Mouse (Mus musculus): ENCODE data around the gene Nup160. TPM values are rescaled to one million over a fixed set of nuclear protein-coding genes. Genes with fewer than 3 reads are reported as not detected.
A peak's percentile ranks its signal among the peaks of the same experiment; 100 is the strongest.

The Nup160 gene
- polyA plus RNA-seq, 1 experiment from 2014 or later = 35.1 TPM

DNA sequence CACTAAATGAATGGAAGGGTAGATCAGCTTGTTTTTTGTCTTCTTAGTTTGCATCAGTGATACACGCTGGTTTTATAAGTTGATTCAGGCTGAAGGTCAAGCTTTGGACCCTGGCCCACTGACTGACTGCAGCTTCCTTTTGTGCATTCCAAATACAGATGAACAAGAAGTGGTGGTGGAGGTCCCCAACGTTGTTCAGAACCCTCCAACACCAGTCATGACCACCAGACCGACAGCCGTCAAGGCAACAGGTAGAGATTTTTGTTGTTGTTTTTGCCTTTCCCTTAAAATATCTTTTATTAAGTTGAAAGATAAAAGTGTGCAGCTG lies 69.5 kb downstream of the Nup160 start:
- peaks cover 41% of the 10 kb centered on the region for H3K4me1 ChIP-seq (replicated peaks)
- no peak for DNase-seq

GRCm38 (mm10) chr2:90747131-90747530 lies 70.1 kb downstream of the Nup160 start:
- Histone ChIP-seq H3K27ac (no peak overlapping the region), H3K36me3 (peaks cover 48% of the 10 kb centered on the region), H3K9me3 (replicated peaks) (no peaks in the 10 kb centered on the region), H3K4me3 (replicated peaks) (peak overlapping the region; percentile 87), H3K4me1 (replicated peaks) (peaks cover 41% of the 10 kb centered on the region), H3K4me2 (peak overlapping the region; percentile 77), H3K9ac (peak overlapping the region; percentile 96), H3K27me3 (no peaks in the 10 kb centered on the region)
- WGBS (ENCODE audit: insufficient replicate concordance) = 74% methylated on average over 10 of the region's 10 CpGs
- DNase-seq (no peak), ATAC-seq (ENCODE audit: low read depth) (no peak)

More for the DNA sequence above, 69.5 kb downstream of the Nup160 start:
- Histone ChIP-seq H3K9ac (peak overlapping the region; percentile 96), H3K4me2 (peak overlapping the region; percentile 77), H3K36me3 (peaks cover 42% of the 10 kb centered on the region), H3K27ac (peak overlapping the region; percentile 93), H3K4me3 (replicated peaks) (peak overlapping the region; percentile 87), H3K27me3 (no peaks in the 10 kb centered on the region), H3K9me3 (replicated peaks) (no peaks in the 10 kb centered on the region)
- 7% methylated on average over 4 of the region's 4 CpGs for WGBS (ENCODE audit: insufficient replicate concordance)
- no peak for ATAC-seq (ENCODE audit: low read depth)

GRCm38 (mm10) chr2:90749676-90750459 lies 72.9 kb downstream of the Nup160 start:
- Histone ChIP-seq H3K9me3 (replicated peaks) (no peaks in the 10 kb centered on the region), H3K9ac (no peak overlapping the region), H3K27ac (no peak overlapping the region), H3K4me1 (replicated peaks) (peaks cover 34% of the 10 kb centered on the region), H3K4me3 (replicated peaks) (no peak overlapping the region), H3K36me3 (peaks cover 74% of the 10 kb centered on the region), H3K4me2 (no peak overlapping the region), H3K27me3 (no peaks in the 10 kb centered on the region)
- WGBS (ENCODE audit: insufficient replicate concordance) = 65% methylated on average over 6 of the region's 6 CpGs
- DNase-seq = no peak
- no peak for ATAC-seq (ENCODE audit: low read depth)

DNA sequence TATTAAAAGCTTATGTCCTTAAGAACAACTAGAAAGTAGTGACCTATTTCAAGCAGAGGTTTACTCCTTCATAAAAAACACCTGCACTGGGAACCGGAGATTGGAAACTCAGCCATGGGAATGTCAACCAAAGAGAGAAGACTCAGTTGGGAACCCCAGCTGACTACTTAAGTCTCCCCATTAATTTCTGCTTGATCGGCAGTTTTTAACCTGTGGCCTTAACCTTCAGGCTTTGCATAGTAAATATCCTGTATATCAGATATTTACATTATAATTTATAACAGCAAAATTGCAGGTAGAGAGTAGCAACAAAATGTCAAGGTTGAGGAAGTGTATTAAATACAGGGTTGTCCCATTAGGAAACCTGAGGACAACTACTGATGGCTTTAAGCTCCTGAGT lies 76.5 kb downstream of the Nup160 start:
- no peak overlapping the region for H3K27ac ChIP-seq
- H3K27me3 ChIP-seq = no peaks in the 10 kb centered on the region
- WGBS (ENCODE audit: insufficient replicate concordance) = 89% methylated on average over 2 of the region's 2 CpGs
- ATAC-seq (ENCODE audit: low read depth) (no peak), DNase-seq (no peak)
- peaks cover 93% of the 10 kb centered on the region for H3K36me3 ChIP-seq
- H3K9ac ChIP-seq = no peak overlapping the region
- H3K4me2 ChIP-seq = no peak overlapping the region
- H3K4me1 ChIP-seq (replicated peaks) = peaks cover 16% of the 10 kb centered on the region
- no peaks in the 10 kb centered on the region for H3K9me3 ChIP-seq (replicated peaks)
- no peak overlapping the region for H3K4me3 ChIP-seq (replicated peaks)

DNA sequence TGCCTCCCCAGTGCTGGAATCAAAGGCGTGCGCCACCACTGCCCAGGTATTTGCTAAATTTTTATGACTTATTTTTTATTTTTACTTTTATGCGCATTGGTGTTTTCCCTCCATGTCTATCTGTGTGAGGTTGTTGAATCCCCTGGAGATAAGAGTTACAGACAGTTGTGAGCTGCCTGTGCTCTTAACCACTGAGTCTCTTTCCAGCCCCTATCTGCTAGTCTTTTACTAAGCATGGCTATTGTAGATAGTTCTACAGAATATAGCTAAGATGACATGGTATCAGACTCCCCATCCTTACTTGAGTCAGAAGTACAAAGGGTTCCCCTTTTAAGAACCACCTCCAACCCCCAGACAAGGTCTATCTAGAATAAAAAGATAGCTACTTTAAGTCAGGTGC lies 77.2 kb downstream of the Nup160 start:
- ATAC-seq (ENCODE audit: low read depth) = no peak
- Histone ChIP-seq H3K9ac (no peak overlapping the region), H3K4me1 (replicated peaks) (peaks cover 10% of the 10 kb centered on the region), H3K4me2 (no peak overlapping the region), H3K27me3 (no peaks in the 10 kb centered on the region), H3K9me3 (replicated peaks) (no peaks in the 10 kb centered on the region), H3K36me3 (peaks cover 93% of the 10 kb centered on the region), H3K27ac (no peak overlapping the region), H3K4me3 (replicated peaks) (no peak overlapping the region)
- no peak for DNase-seq
- 79% methylated on average over 3 of the region's 3 CpGs for WGBS (ENCODE audit: insufficient replicate concordance)

- WGBS (ENCODE audit: insufficient replicate concordance) = 80% methylated on average over 3 of the region's 3 CpGs
- H3K9me3 ChIP-seq (replicated peaks) = no peaks in the 10 kb centered on the region
These were observed 88.1 kb downstream of the Nup160 start for GRCm38 (mm10) chr2:90765123-90765522.

DNA sequence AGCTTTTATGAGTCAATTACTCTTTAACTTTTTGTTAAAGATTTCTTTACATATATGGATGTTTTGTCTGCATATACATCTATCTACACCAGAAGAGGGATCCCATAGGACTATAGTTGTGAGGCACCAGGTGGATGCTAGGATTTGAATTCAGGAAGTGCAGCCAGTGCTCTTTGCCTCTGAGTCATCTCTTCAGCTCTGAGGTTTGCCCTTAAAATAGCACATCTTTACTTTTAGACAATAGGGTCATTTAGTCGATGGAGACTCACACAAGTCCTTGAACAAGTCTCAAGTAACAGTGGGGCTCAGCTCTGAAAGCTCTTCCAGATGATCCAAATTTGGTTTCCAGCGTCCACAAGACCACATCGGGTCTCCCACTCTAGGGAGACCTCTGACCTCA lies 104.3 kb downstream of the Nup160 start:
- ATAC-seq (ENCODE audit: low read depth) (no peak), DNase-seq (no peak)
- H3K4me3 ChIP-seq (replicated peaks) = no peak overlapping the region
- H3K36me3 ChIP-seq = peaks cover 48% of the 10 kb centered on the region
- H3K9ac ChIP-seq = no peak overlapping the region
- no peaks in the 10 kb centered on the region for H3K9me3 ChIP-seq (replicated peaks)
- H3K4me1 ChIP-seq (replicated peaks) = peaks cover 12% of the 10 kb centered on the region
- H3K27me3 ChIP-seq = peaks cover 29% of the 10 kb centered on the region
- H3K27ac ChIP-seq = no peak overlapping the region
- H3K4me2 ChIP-seq = no peak overlapping the region
- WGBS (ENCODE audit: insufficient replicate concordance) = 50% methylated on average over 3 of the region's 3 CpGs

More at GRCm38 (mm10) chr2:90765123-90765522, 88.1 kb downstream of the Nup160 start:
- Histone ChIP-seq H3K4me3 (replicated peaks) (no peak overlapping the region), H3K27ac (no peak overlapping the region), H3K36me3 (peaks cover 92% of the 10 kb centered on the region), H3K4me2 (no peak overlapping the region), H3K27me3 (no peaks in the 10 kb centered on the region), H3K9ac (no peak overlapping the region), H3K4me1 (replicated peaks) (no peaks in the 10 kb centered on the region)
- DNase-seq (no peak), ATAC-seq (ENCODE audit: low read depth) (no peak)

DNA sequence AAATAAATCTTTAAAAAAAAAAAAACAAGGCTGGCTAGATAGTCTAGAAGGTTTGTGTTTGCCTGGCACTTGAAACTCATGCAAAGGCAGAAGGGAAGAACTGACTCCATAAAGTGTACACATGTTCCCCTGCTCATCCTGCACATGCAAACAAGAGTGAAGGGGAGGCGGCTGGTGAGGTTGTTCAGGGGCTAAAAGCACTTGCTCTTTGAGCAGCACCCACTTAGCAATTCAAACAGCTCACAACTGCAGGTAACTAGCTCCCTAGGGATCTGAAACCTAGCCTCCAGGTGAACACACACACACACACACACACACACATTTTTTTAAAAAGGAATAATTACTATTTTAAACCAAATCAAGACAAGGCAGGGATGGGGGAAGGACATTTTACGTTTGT lies 104.9 kb downstream of the Nup160 start:
- Histone ChIP-seq H3K4me2 (no peak overlapping the region), H3K9ac (no peak overlapping the region), H3K27me3 (peaks cover 29% of the 10 kb centered on the region), H3K4me1 (replicated peaks) (peaks cover 12% of the 10 kb centered on the region), H3K9me3 (replicated peaks) (no peaks in the 10 kb centered on the region), H3K36me3 (peaks cover 42% of the 10 kb centered on the region), H3K4me3 (replicated peaks) (no peak overlapping the region), H3K27ac (no peak overlapping the region)
- 46% methylated on average over 2 of the region's 2 CpGs for WGBS (ENCODE audit: insufficient replicate concordance)
- ATAC-seq (ENCODE audit: low read depth) = no peak
- no peak for DNase-seq

DNA sequence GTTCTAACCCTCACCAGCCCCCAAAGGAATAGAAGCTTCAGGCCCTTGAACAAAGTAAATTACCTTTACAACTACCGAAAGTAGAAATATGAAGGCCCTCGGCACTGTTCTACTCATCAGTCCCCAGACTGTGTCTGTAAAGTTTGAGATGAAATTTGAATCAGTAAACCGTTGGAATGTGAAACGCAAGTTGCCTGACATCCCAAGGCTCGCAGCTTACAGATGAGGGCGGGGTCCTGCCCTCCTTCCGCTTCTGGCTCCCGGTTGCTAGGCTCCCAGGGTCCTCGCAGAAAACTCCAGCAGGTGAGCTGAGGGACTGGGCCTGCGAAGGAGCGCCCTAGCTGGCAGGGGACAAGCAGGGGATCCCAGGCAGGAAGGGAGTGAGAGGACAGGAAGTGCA lies 105.4 kb downstream of the Nup160 start, which contains the start of gene Agbl2:
TSS of gene Agbl2 (plus strand) at position 270 of the 400 bp plus-strand sequence.
- Histone ChIP-seq H3K9ac (no peak within 1 kb of the TSS), H3K27ac (no peak within 1 kb of the TSS), H3K4me3 (replicated peaks) (peak within 1 kb of the TSS; percentile 48), H3K36me3 (peaks cover 38% of the 10 kb centered on the region), H3K4me2 (peak within 1 kb of the TSS; percentile 60), H3K4me1 (replicated peaks) (peaks cover 12% of the 10 kb centered on the region), H3K27me3 (peaks cover 29% of the 10 kb centered on the region), H3K9me3 (replicated peaks) (no peaks in the 10 kb centered on the region)
- ATAC-seq (ENCODE audit: low read depth) (peak; percentile 26; the same call in 1 of the 2 replicates), DNase-seq (no peak)
- WGBS (ENCODE audit: insufficient replicate concordance) = 6% methylated on average over 11 of the region's 11 CpGs

- peak overlapping the region; percentile 60 for H3K4me2 ChIP-seq
- peak overlapping the region; percentile 48 for H3K4me3 ChIP-seq (replicated peaks)
- H3K36me3 ChIP-seq = peaks cover 32% of the 10 kb centered on the region
- H3K9ac ChIP-seq = no peak overlapping the region
- peaks cover 29% of the 10 kb centered on the region for H3K27me3 ChIP-seq
- WGBS (ENCODE audit: insufficient replicate concordance) = 3% methylated on average over 28 of the region's 29 CpGs
- H3K4me1 ChIP-seq (replicated peaks) = peaks cover 12% of the 10 kb centered on the region
- no peak overlapping the region for H3K27ac ChIP-seq
- DNase-seq (no peak), ATAC-seq (ENCODE audit: low read depth) (peak; percentile 53; the same call in 1 of the 2 replicates)
- H3K9me3 ChIP-seq (replicated peaks) = no peaks in the 10 kb centered on the region
These were observed 106.0 kb downstream of the Nup160 start for GRCm38 (mm10) chr2:90782901-90783486.
